Mouse (Mus musculus): Measurements from ENCODE around the gene H13. TPM values are rescaled to one million over a fixed set of nuclear protein-coding genes. Genes with fewer than 3 reads are reported as not detected.
A peak's percentile ranks its signal among the peaks of the same experiment; 100 is the strongest.

H13 gene
- polyA plus RNA-seq, 1 experiment from 2014 or later, result 121 TPM

- H3K27me3 ChIP-seq (ENCODE audit: control insufficient read depth, insufficient read depth, low read length), result peaks cover 2% of the 10 kb centered on the region; the same call in 1 of the 2 replicates
- H3K27ac ChIP-seq (ENCODE audit: low read length), result peak overlapping the region; percentile 49
- peak overlapping the region; percentile 42 for H3K4me3 ChIP-seq (replicated peaks; ENCODE audit: low read length)
- peak overlapping the region; percentile 73 for H3K4me2 ChIP-seq (ENCODE audit: low read depth, low read length)
- no peaks in the 10 kb centered on the region for H3K36me3 ChIP-seq (ENCODE audit: control insufficient read depth, insufficient read depth, low read length)
- peak; percentile 27; the same call in 1 of the 2 replicates for ATAC-seq (ENCODE audit: insufficient read depth, low FRiP score)
- H3K4me1 ChIP-seq (ENCODE audit: control insufficient read depth, insufficient read depth, low read length), result peaks cover 30% of the 10 kb centered on the region
- H3K9ac ChIP-seq (ENCODE audit: low read length), result peak overlapping the region; percentile 75
- 5% methylated on average over 37 of the region's 37 CpGs for WGBS
- no peaks in the 10 kb centered on the region for H3K9me3 ChIP-seq (replicated peaks; ENCODE audit: control insufficient read depth, low read length)
Observed at GRCm38 (mm10) chr2:152723651-152724331, 54.5 kb downstream of the H13 start.

- Histone ChIP-seq H3K4me3 (replicated peaks; ENCODE audit: low read length) (peak overlapping the region; percentile 42), H3K4me2 (ENCODE audit: low read depth, low read length) (peak overlapping the region; percentile 73), H3K9ac (ENCODE audit: low read length) (peak overlapping the region; percentile 75), H3K27me3 (ENCODE audit: control insufficient read depth, insufficient read depth, low read length) (peaks cover 2% of the 10 kb centered on the region; the same call in 1 of the 2 replicates), H3K9me3 (replicated peaks; ENCODE audit: control insufficient read depth, low read length) (no peaks in the 10 kb centered on the region), H3K4me1 (ENCODE audit: control insufficient read depth, insufficient read depth, low read length) (peaks cover 36% of the 10 kb centered on the region), H3K36me3 (ENCODE audit: control insufficient read depth, insufficient read depth, low read length) (no peaks in the 10 kb centered on the region), H3K27ac (ENCODE audit: low read length) (peak overlapping the region; percentile 49)
- ATAC-seq (ENCODE audit: insufficient read depth, low FRiP score), result no peak
- 59% methylated on average over 3 of the region's 3 CpGs for WGBS
Observed at GRCm38 (mm10) chr2:152724332-152724723, 55.1 kb downstream of the H13 start.

- H3K27me3 ChIP-seq (ENCODE audit: control insufficient read depth, insufficient read depth, low read length), result peaks cover 2% of the 10 kb centered on the region; the same call in 1 of the 2 replicates
- 55% methylated on average over 15 of the region's 15 CpGs for WGBS
- peak overlapping the region; percentile 87 for H3K27ac ChIP-seq (ENCODE audit: low read length)
- peaks cover 45% of the 10 kb centered on the region for H3K4me1 ChIP-seq (ENCODE audit: control insufficient read depth, insufficient read depth, low read length)
- no peak overlapping the region for H3K4me3 ChIP-seq (replicated peaks; ENCODE audit: low read length)
- 0 out of 2 replicates have a peak overlapping the region, but pooled peaks have one; percentile 6 for H3K4me2 ChIP-seq (ENCODE audit: low read depth, low read length)
- no peaks in the 10 kb centered on the region for H3K36me3 ChIP-seq (ENCODE audit: control insufficient read depth, insufficient read depth, low read length)
- ATAC-seq (ENCODE audit: insufficient read depth, low FRiP score), result no peak
- no peaks in the 10 kb centered on the region for H3K9me3 ChIP-seq (replicated peaks; ENCODE audit: control insufficient read depth, low read length)
- H3K9ac ChIP-seq (ENCODE audit: low read length), result no peak overlapping the region
Observed at GRCm38 (mm10) chr2:152725178-152725750, 56.0 kb downstream of the H13 start.

GRCm38 (mm10) chr2:152726213-152726612 lies 57.0 kb downstream of the H13 start:
- H3K4me2 ChIP-seq (ENCODE audit: low read depth, low read length), result no peak overlapping the region
- no peak overlapping the region for H3K9ac ChIP-seq (ENCODE audit: low read length)
- no peaks in the 10 kb centered on the region for H3K36me3 ChIP-seq (ENCODE audit: control insufficient read depth, insufficient read depth, low read length)
- H3K4me1 ChIP-seq (ENCODE audit: control insufficient read depth, insufficient read depth, low read length), result peaks cover 48% of the 10 kb centered on the region
- WGBS, result 86% methylated on average over 6 of the region's 6 CpGs
- peak overlapping the region; percentile 87 for H3K27ac ChIP-seq (ENCODE audit: low read length)
- ATAC-seq (ENCODE audit: insufficient read depth, low FRiP score), result no peak
- peaks cover 2% of the 10 kb centered on the region; the same call in 1 of the 2 replicates for H3K27me3 ChIP-seq (ENCODE audit: control insufficient read depth, insufficient read depth, low read length)
- no peaks in the 10 kb centered on the region for H3K9me3 ChIP-seq (replicated peaks; ENCODE audit: control insufficient read depth, low read length)
- no peak overlapping the region for H3K4me3 ChIP-seq (replicated peaks; ENCODE audit: low read length)

- H3K9ac ChIP-seq (ENCODE audit: low read length), result no peak overlapping the region
- H3K27me3 ChIP-seq (ENCODE audit: control insufficient read depth, insufficient read depth, low read length), result peaks cover 2% of the 10 kb centered on the region; the same call in 1 of the 2 replicates
- no peaks in the 10 kb centered on the region for H3K9me3 ChIP-seq (replicated peaks; ENCODE audit: control insufficient read depth, low read length)
- 28% methylated on average over 6 of the region's 6 CpGs for WGBS
- H3K4me3 ChIP-seq (replicated peaks; ENCODE audit: low read length), result no peak overlapping the region
- no peaks in the 10 kb centered on the region for H3K36me3 ChIP-seq (ENCODE audit: control insufficient read depth, insufficient read depth, low read length)
- peak; percentile 24; the same call in 1 of the 2 replicates for ATAC-seq (ENCODE audit: insufficient read depth, low FRiP score)
- H3K4me1 ChIP-seq (ENCODE audit: control insufficient read depth, insufficient read depth, low read length), result peaks cover 48% of the 10 kb centered on the region
- peak overlapping the region; percentile 87 for H3K27ac ChIP-seq (ENCODE audit: low read length)
- H3K4me2 ChIP-seq (ENCODE audit: low read depth, low read length), result no peak overlapping the region
Observed at GRCm38 (mm10) chr2:152726751-152727335, 57.6 kb downstream of the H13 start.

- peak overlapping the region; percentile 53 for H3K9ac ChIP-seq (ENCODE audit: low read length)
Observed at GRCm38 (mm10) chr2:152727795-152728510, 58.7 kb downstream of the H13 start.

GRCm38 (mm10) chr2:152728594-152728993 lies 59.3 kb downstream of the H13 start:
- Histone ChIP-seq H3K27me3 (ENCODE audit: control insufficient read depth, insufficient read depth, low read length) (no peaks in the 10 kb centered on the region), H3K36me3 (ENCODE audit: control insufficient read depth, insufficient read depth, low read length) (no peaks in the 10 kb centered on the region), H3K4me3 (replicated peaks; ENCODE audit: low read length) (no peak overlapping the region), H3K9ac (ENCODE audit: low read length) (no peak overlapping the region), H3K4me2 (ENCODE audit: low read depth, low read length) (no peak overlapping the region), H3K9me3 (replicated peaks; ENCODE audit: control insufficient read depth, low read length) (no peaks in the 10 kb centered on the region), H3K4me1 (ENCODE audit: control insufficient read depth, insufficient read depth, low read length) (peaks cover 55% of the 10 kb centered on the region), H3K27ac (ENCODE audit: low read length) (peak overlapping the region; percentile 87)
- 65% methylated on average over 7 of the region's 7 CpGs for WGBS
- no peak for ATAC-seq (ENCODE audit: insufficient read depth, low FRiP score)

More at GRCm38 (mm10) chr2:152727795-152728510, 58.7 kb downstream of the H13 start:
- H3K4me3 ChIP-seq (replicated peaks; ENCODE audit: low read length), result no peak overlapping the region
- WGBS, result 76% methylated on average over 14 of the region's 14 CpGs
- H3K27me3 ChIP-seq (ENCODE audit: control insufficient read depth, insufficient read depth, low read length), result peaks cover 2% of the 10 kb centered on the region; the same call in 1 of the 2 replicates
- H3K9me3 ChIP-seq (replicated peaks; ENCODE audit: control insufficient read depth, low read length), result no peaks in the 10 kb centered on the region
- peaks cover 50% of the 10 kb centered on the region for H3K4me1 ChIP-seq (ENCODE audit: control insufficient read depth, insufficient read depth, low read length)
- H3K4me2 ChIP-seq (ENCODE audit: low read depth, low read length), result no peak overlapping the region
- H3K27ac ChIP-seq (ENCODE audit: low read length), result peak overlapping the region; percentile 87
- H3K36me3 ChIP-seq (ENCODE audit: control insufficient read depth, insufficient read depth, low read length), result no peaks in the 10 kb centered on the region
- ATAC-seq (ENCODE audit: insufficient read depth, low FRiP score), result no peak

- peak; percentile 21 for ATAC-seq (ENCODE audit: insufficient read depth, low FRiP score)
- H3K27me3 ChIP-seq (ENCODE audit: control insufficient read depth, insufficient read depth, low read length), result no peaks in the 10 kb centered on the region
- H3K4me2 ChIP-seq (ENCODE audit: low read depth, low read length), result no peak overlapping the region; the same call in 1 of the 2 replicates
- peak overlapping the region; percentile 44; the same call in 1 of the 2 replicates for H3K9ac ChIP-seq (ENCODE audit: low read length)
- WGBS, result 32% methylated on average over 8 of the region's 8 CpGs
- H3K27ac ChIP-seq (ENCODE audit: low read length), result peak overlapping the region; percentile 87
- no peaks in the 10 kb centered on the region for H3K36me3 ChIP-seq (ENCODE audit: control insufficient read depth, insufficient read depth, low read length)
- H3K9me3 ChIP-seq (replicated peaks; ENCODE audit: control insufficient read depth, low read length), result no peaks in the 10 kb centered on the region
- H3K4me1 ChIP-seq (ENCODE audit: control insufficient read depth, insufficient read depth, low read length), result peaks cover 55% of the 10 kb centered on the region
- no peak overlapping the region for H3K4me3 ChIP-seq (replicated peaks; ENCODE audit: low read length)
Observed at GRCm38 (mm10) chr2:152729013-152729635, 59.9 kb downstream of the H13 start.
